Mouse (Mus musculus): ENCODE measurements at regions not wholly inside any gene's neighbourhood (a gene's known extent, or its start where the extent isn't known, plus 50 kb on each side); places are given as distances from the start of the nearest gene placed in this dataset.
"Not testable (repeated sequence)": the region's sequence is repeated elsewhere in the genome, so short reads cannot be mapped to it uniquely, and the experiment has no call there.

DNA sequence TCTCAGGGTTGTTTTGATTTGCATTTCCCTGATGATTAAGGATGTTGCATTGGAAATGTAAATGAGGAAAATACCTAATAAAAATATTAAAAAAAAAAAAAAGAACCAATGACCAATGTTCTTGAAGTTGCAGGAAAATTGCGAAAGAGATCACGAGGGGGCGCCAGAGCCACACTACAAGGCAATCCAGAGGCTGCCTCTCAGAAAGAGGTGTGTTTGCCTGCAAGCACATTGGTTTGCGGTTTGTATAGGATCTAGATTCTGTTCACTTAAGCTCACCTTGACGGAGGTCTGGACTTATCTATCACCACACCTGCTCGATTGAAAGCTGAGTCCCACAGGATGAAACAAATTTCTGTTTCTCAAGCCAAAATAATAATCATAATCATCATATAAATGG lies 280.9 kb downstream of the Trib2 start:
- no peaks in the 10 kb centered on the region for H3K27me3 ChIP-seq
- no peaks in the 10 kb centered on the region for H3K9me3 ChIP-seq (replicated peaks)
- WGBS (ENCODE audit: insufficient replicate concordance) = 6% methylated on average over 6 of the region's 6 CpGs
- no peak overlapping the region for H3K4me2 ChIP-seq
- H3K4me1 ChIP-seq (replicated peaks) = no peaks in the 10 kb centered on the region
- H3K27ac ChIP-seq (replicated peaks) = no peak overlapping the region
- no peak for ATAC-seq (ENCODE audit: insufficient read depth)
- H3K4me3 ChIP-seq (replicated peaks) = no peak overlapping the region
- no peak overlapping the region for H3K9ac ChIP-seq
- no peaks in the 10 kb centered on the region for H3K36me3 ChIP-seq (replicated peaks)

DNA sequence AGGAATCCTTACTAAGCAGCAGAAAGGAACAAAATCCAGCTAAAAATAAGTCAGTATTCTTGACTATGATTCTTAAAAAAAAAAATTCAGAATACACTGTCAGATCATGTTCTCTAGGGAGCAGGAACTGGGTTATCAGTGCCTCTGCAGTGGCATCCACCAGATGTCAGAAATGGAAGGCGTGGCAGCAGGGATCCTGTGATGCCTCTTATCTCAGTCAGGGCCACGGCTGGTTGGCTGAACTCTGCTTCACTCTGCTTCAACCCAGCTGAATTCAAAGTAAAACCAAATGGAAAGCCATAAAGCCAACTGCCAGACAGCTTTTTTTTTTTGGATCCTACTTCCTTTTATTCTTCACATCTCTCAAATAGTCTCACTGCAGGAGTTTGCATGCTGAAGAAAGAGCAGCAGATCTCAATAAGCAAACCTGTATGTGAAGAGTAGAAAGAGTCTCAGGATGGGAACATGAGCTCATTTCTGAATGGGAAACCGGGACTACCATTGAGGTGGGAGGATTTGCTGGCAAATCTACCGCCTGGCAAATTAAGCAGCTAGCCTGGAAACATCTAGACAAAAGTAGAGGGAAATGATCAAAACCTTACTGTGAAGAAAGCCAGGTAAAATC lies 295.8 kb downstream of the Trib2 start:
- H3K9me3 ChIP-seq (replicated peaks) = no peaks in the 10 kb centered on the region
- H3K4me2 ChIP-seq = no peak overlapping the region
- 20% methylated on average over 4 of the region's 4 CpGs for WGBS (ENCODE audit: insufficient replicate concordance)
- no peak overlapping the region for H3K27ac ChIP-seq (replicated peaks)
- no peaks in the 10 kb centered on the region for H3K36me3 ChIP-seq (replicated peaks)
- no peaks in the 10 kb centered on the region for H3K4me1 ChIP-seq (replicated peaks)
- ATAC-seq (ENCODE audit: insufficient read depth) = no peak
- H3K4me3 ChIP-seq (replicated peaks) = no peak overlapping the region
- H3K9ac ChIP-seq = no peak overlapping the region
- no peaks in the 10 kb centered on the region for H3K27me3 ChIP-seq

DNA sequence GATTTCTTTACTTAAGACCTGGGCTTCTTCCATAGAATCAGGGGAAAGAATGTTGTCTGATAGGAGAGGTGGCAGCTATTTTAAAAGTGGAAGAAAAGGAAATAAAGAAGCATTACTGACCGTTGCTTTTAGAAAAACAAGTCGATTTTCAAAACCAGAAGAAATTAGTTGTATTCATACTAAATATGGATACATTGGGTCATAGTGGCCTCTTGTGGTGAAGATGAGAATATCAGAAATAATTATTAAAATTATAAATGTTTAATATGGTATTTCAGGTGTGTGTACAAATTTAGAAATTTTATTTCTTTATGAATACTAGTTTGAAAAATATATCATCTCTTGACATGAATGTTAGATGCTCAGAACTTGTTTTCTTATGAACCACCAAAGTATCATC lies 304.7 kb downstream of the Trib2 start:
- Histone ChIP-seq H3K27me3 (no peaks in the 10 kb centered on the region), H3K4me2 (no peak overlapping the region), H3K4me3 (replicated peaks) (no peak overlapping the region), H3K36me3 (replicated peaks) (no peaks in the 10 kb centered on the region), H3K9ac (no peak overlapping the region), H3K9me3 (replicated peaks) (no peaks in the 10 kb centered on the region), H3K4me1 (replicated peaks) (no peaks in the 10 kb centered on the region), H3K27ac (replicated peaks) (no peak overlapping the region)
- 26% methylated on average over 2 of the region's 2 CpGs for WGBS (ENCODE audit: insufficient replicate concordance)
- ATAC-seq (ENCODE audit: insufficient read depth) = no peak

DNA sequence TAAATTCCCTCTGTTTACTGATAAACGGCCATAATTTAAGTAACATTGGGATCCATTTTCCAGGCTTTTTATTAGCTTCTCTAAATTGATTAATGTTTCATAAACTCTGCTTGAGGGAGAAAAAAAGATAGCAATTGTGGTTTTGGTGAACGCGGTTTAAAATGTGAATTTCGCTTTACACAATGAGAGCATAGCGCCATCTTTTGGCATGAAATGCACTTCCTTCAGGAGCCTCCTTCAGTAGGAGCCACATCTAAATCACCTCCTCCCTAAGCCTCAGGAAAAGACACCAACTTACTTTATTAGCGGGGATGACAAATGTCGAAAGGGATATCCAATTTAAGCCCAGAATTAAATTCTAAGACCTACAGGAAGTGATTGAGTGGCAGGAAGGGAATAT lies 309.1 kb downstream of the Trib2 start:
- no peaks in the 10 kb centered on the region for H3K4me1 ChIP-seq (replicated peaks)
- H3K4me3 ChIP-seq (replicated peaks) = no peak overlapping the region
- H3K27ac ChIP-seq (replicated peaks) = no peak overlapping the region
- no peaks in the 10 kb centered on the region for H3K27me3 ChIP-seq
- no peak overlapping the region for H3K4me2 ChIP-seq
- no peaks in the 10 kb centered on the region for H3K9me3 ChIP-seq (replicated peaks)
- WGBS (ENCODE audit: insufficient replicate concordance) = 21% methylated on average over 7 of the region's 7 CpGs
- no peak overlapping the region for H3K9ac ChIP-seq
- no peak for ATAC-seq (ENCODE audit: insufficient read depth)
- no peaks in the 10 kb centered on the region for H3K36me3 ChIP-seq (replicated peaks)

DNA sequence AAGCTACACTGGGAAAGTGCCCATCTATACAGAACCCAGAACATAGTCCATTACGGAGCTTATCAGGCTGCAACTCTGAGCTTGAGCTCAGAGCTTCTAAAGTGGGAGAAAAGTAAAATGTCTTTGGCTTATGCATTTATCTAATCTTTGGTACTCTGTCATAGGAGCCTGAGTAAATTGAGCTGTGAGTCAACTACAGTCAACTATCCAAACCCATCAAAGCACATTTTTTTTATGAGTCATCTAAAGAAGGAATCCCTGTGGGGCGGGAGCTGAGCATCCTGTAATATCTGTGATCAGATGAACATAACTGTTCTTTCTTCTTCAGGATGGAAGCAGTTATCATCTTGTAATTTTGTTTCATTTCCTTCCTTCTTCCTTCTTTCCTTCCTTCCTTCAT lies 323.1 kb downstream of the Trib2 start:
- ATAC-seq (ENCODE audit: insufficient read depth) = no peak
- Histone ChIP-seq H3K4me2 (no peak overlapping the region), H3K4me3 (replicated peaks) (no peak overlapping the region), H3K27me3 (no peaks in the 10 kb centered on the region), H3K36me3 (replicated peaks) (no peaks in the 10 kb centered on the region), H3K9me3 (replicated peaks) (no peaks in the 10 kb centered on the region), H3K4me1 (replicated peaks) (no peaks in the 10 kb centered on the region), H3K27ac (replicated peaks) (no peak overlapping the region), H3K9ac (no peak overlapping the region)
- 56% methylated on average over 2 of the region's 2 CpGs for WGBS (ENCODE audit: insufficient replicate concordance)

DNA sequence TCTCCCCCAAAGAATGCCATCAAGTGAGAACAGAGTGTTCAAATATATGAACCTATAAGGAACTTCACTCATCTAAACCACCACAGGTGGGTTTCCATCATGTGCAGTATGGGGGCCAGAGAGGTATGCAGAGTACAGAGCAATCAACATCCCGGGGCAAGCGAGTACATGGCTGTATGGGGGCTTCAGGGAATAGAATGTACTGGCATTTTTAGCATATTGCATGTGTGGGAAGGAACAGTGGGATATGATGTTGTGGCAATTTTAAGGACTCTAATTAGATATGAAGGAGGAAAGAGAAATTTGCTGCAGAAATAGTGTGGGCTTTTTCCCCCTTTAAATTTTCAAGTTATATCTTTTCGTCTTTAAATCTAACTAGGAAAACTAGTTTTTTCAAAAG lies 344.0 kb downstream of the Trib2 start:
- H3K4me1 ChIP-seq (replicated peaks) = no peaks in the 10 kb centered on the region

DNA sequence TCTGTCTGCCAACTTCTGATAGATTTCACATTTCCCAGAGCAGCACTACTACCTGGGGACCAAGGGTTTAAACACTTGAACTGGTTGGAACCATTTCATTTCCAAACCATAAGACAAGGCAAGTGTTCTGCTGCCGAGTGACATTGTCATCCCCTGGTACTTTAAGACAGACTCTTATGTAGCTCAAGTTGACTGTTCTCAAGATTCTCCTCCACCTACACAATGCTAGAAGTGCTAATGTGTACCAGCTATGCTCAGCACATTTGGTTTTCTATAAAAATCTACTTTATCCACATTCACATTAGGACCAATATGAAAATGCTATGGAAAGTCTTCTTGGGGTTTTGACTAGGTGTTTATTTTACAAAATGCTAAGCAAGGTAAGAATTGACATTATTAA lies 357.3 kb downstream of the Trib2 start:
- ATAC-seq (ENCODE audit: insufficient read depth) = no peak
- 53% methylated on average over 1 of the region's 1 CpGs for WGBS (ENCODE audit: insufficient replicate concordance)

More for the DNA sequence above, 344.0 kb downstream of the Trib2 start:
- H3K4me2 ChIP-seq = no peak overlapping the region
- H3K27me3 ChIP-seq = no peaks in the 10 kb centered on the region
- no peak overlapping the region for H3K4me3 ChIP-seq (replicated peaks)
- ATAC-seq (ENCODE audit: insufficient read depth) = no peak
- no peaks in the 10 kb centered on the region for H3K9me3 ChIP-seq (replicated peaks)
- no peak overlapping the region for H3K9ac ChIP-seq
- WGBS (ENCODE audit: insufficient replicate concordance) = 60% methylated on average over 3 of the region's 3 CpGs
- no peaks in the 10 kb centered on the region for H3K36me3 ChIP-seq (replicated peaks)
- no peak overlapping the region for H3K27ac ChIP-seq (replicated peaks)

DNA sequence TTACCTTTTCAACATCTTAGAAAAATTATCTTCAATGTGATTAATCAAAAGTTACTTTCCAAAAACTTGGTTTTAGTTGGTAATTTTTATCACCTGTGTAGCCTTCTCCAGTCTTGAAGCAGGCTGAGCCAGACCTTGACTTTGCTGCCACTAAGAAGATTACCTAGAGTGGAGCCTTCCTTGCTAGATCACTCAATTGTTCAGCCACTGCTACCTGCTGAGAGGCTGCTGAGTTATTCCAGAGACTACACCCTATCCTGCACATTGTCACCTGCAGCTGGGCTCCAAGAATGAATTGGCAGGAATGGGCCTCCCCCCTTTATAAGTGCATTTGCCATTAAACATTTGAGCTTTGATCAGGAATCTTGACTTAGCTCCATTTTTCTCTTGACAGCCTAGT lies 360.4 kb downstream of the Trib2 start:
- H3K4me1 ChIP-seq (replicated peaks); H3K36me3 ChIP-seq (replicated peaks); H3K4me3 ChIP-seq (replicated peaks); H3K9ac ChIP-seq; H3K9me3 ChIP-seq (replicated peaks); H3K27ac ChIP-seq (replicated peaks); H3K4me2 ChIP-seq; ATAC-seq (ENCODE audit: insufficient read depth); H3K27me3 ChIP-seq: not testable (repeated sequence)

More for the DNA sequence above, 357.3 kb downstream of the Trib2 start:
- Histone ChIP-seq H3K4me2 (no peak overlapping the region), H3K27me3 (no peaks in the 10 kb centered on the region), H3K4me1 (replicated peaks) (no peaks in the 10 kb centered on the region), H3K27ac (replicated peaks) (no peak overlapping the region), H3K9me3 (replicated peaks) (no peaks in the 10 kb centered on the region), H3K4me3 (replicated peaks) (no peak overlapping the region), H3K36me3 (replicated peaks) (no peaks in the 10 kb centered on the region), H3K9ac (no peak overlapping the region)

DNA sequence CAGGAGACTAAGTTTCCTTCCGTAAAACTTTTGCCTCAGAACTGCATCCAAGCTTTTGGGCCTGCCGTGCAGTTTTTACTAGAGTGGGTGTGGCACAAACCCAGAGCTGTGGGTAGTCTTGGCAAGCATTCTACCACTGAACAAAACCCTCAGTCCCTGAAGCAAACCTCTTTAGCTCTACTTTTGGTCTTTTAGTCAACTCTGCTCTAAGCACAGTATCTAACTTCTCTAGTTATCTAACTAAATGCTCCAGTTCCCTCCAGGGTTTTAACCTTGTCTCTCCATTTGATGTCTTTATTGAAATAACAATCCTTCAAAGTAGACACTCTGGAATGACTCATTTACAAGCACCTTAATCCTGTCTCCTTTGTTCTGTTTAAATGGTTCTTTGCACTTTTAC lies 361.0 kb downstream of the Trib2 start:
- Histone ChIP-seq H3K9ac (no peak overlapping the region), H3K9me3 (replicated peaks) (no peaks in the 10 kb centered on the region), H3K4me3 (replicated peaks) (no peak overlapping the region), H3K36me3 (replicated peaks) (no peaks in the 10 kb centered on the region), H3K4me1 (replicated peaks) (no peaks in the 10 kb centered on the region), H3K27ac (replicated peaks) (no peak overlapping the region), H3K4me2 (no peak overlapping the region), H3K27me3 (no peaks in the 10 kb centered on the region)
- no peak for ATAC-seq (ENCODE audit: insufficient read depth)
- WGBS (ENCODE audit: insufficient replicate concordance) = 75% methylated on average over 2 of the region's 2 CpGs

DNA sequence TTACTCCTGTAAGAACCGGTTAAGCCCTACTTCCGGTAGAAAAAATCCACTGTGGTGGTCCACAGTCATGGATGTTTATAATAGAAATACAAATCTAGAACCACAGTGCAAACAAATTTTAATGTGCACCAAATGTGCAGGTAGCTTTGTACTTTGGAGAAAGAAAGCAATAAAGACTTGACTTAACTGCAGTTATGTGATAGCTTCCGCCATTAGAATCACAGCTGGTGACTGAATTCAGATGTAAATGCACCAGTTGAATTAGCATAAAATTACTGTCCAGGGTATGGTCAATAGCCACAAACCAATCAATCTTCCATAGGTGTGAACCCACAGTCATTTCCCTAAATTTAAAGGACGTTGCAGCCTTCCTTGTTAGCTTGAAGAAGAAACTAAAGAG lies 367.2 kb downstream of the Trib2 start:
- no peak for ATAC-seq (ENCODE audit: insufficient read depth)

DNA sequence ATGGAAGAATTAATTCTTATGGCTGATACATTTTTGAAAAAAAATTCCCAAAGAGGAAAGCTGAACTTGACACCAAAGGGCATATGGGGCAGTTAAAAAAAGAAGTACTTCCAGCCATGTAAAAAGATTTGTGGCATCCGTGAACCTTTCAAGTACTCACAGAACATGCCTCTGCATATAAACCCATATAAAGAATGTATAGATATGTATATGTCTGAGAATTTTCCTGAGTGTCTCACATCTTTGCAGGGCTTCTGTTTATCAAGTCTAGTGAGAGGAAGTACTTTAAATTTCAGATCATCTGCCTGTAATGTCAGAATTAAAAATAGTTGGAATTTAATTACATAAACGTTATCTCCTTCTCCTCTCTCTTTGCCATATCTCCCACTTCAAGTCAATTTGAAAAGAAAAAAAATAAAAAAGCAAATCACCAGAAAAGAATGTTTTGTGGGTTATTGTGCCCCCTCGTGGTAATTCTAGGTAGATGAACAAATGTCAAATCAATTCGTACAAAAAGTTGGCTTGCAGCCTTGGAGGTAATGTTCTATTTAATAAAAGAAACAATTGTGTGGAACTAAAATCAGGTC lies 400.4 kb downstream of the Trib2 start:
- Histone ChIP-seq H3K27ac (replicated peaks) (no peak overlapping the region), H3K9ac (no peak overlapping the region), H3K4me1 (replicated peaks) (no peaks in the 10 kb centered on the region), H3K36me3 (replicated peaks) (no peaks in the 10 kb centered on the region), H3K9me3 (replicated peaks) (no peaks in the 10 kb centered on the region), H3K27me3 (no peaks in the 10 kb centered on the region), H3K4me2 (no peak overlapping the region), H3K4me3 (replicated peaks) (no peak overlapping the region)
- 11% methylated on average over 4 of the region's 4 CpGs for WGBS (ENCODE audit: insufficient replicate concordance)
- no peak for ATAC-seq (ENCODE audit: insufficient read depth)

More for the DNA sequence above, 367.2 kb downstream of the Trib2 start:
- H3K4me3 ChIP-seq (replicated peaks) = no peak overlapping the region
- H3K9me3 ChIP-seq (replicated peaks) = no peaks in the 10 kb centered on the region
- H3K4me2 ChIP-seq = no peak overlapping the region
- no peak overlapping the region for H3K27ac ChIP-seq (replicated peaks)
- H3K36me3 ChIP-seq (replicated peaks) = no peaks in the 10 kb centered on the region
- H3K27me3 ChIP-seq = no peaks in the 10 kb centered on the region
- no peaks in the 10 kb centered on the region for H3K4me1 ChIP-seq (replicated peaks)
- H3K9ac ChIP-seq = no peak overlapping the region
- WGBS (ENCODE audit: insufficient replicate concordance) = 71% methylated on average over 4 of the region's 4 CpGs

DNA sequence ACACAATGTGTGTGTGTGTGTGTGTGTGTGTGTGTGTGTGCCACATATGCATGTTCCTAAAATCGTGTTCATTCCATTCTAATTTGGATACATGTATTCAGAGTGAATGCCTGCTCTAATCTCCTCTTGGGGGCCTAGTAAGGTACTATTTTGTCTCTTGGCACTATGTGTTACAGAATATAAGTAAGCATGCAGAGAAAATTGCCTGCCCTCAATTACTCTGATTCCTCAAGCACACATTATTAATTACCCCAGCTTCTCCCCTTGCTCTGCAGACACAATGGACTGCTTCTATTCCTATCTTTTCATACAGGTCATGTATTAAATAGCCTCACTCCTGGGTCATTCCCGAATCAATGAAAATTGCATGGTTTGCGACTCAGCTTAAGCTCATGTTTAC lies 406.3 kb downstream of the Trib2 start:
- Histone ChIP-seq H3K27me3 (no peaks in the 10 kb centered on the region), H3K27ac (replicated peaks) (no peak overlapping the region), H3K4me2 (no peak overlapping the region), H3K9ac (no peak overlapping the region), H3K36me3 (replicated peaks) (no peaks in the 10 kb centered on the region), H3K9me3 (replicated peaks) (no peaks in the 10 kb centered on the region), H3K4me1 (replicated peaks) (no peaks in the 10 kb centered on the region), H3K4me3 (replicated peaks) (no peak overlapping the region)
- no peak for ATAC-seq (ENCODE audit: insufficient read depth)
- 52% methylated on average over 3 of the region's 3 CpGs for WGBS (ENCODE audit: insufficient replicate concordance)

All from liver, embryonic 15.5 days (tissue).